Mouse (Mus musculus): ENCODE measurements around the gene Ncln. TPM values are rescaled to one million over a fixed set of nuclear protein-coding genes. Genes with fewer than 3 reads are reported as not detected.

Ncln gene
- polyA plus RNA-seq, 1 experiment from 2014 or later: 86.1 TPM

- Histone ChIP-seq H3K27ac (no peak overlapping the region), H3K36me3 (no peaks in the 10 kb centered on the region), H3K4me3 (no peak overlapping the region), H3K4me1 (peaks cover 12% of the 10 kb centered on the region), H3K9me3 (no peaks in the 10 kb centered on the region), H3K27me3 (ENCODE audit: insufficient read depth, poor library complexity, severe bottlenecking) (peaks cover 99% of the 10 kb centered on the region)
- DNase-seq (ENCODE audit: low spot score): no peak
- 75% methylated on average over 10 of the region's 10 CpGs for WGBS
These were observed 21.7 kb downstream of the Ncln start for GRCm38 (mm10) chr10:81474461-81474860.

- 6% methylated on average over 22 of the region's 22 CpGs for WGBS
- H3K4me3 ChIP-seq: no peak overlapping the region
- H3K36me3 ChIP-seq: no peaks in the 10 kb centered on the region
- no peak overlapping the region for H3K27ac ChIP-seq
- H3K9me3 ChIP-seq: no peaks in the 10 kb centered on the region
- H3K4me1 ChIP-seq: peaks cover 12% of the 10 kb centered on the region
- peaks cover 100% of the 10 kb centered on the region for H3K27me3 ChIP-seq (ENCODE audit: insufficient read depth, poor library complexity, severe bottlenecking)
- DNase-seq (ENCODE audit: low spot score): no peak
These were observed 23.2 kb downstream of the Ncln start for GRCm38 (mm10) chr10:81473003-81473451.

GRCm38 (mm10) chr10:81472403-81473002 lies 23.7 kb downstream of the Ncln start:
- Histone ChIP-seq H3K4me1 (peaks cover 11% of the 10 kb centered on the region), H3K9me3 (no peaks in the 10 kb centered on the region), H3K36me3 (no peaks in the 10 kb centered on the region), H3K27me3 (ENCODE audit: insufficient read depth, poor library complexity, severe bottlenecking) (peaks cover 100% of the 10 kb centered on the region), H3K4me3 (no peak overlapping the region), H3K27ac (no peak overlapping the region)
- 9% methylated on average over 18 of the region's 18 CpGs for WGBS
- DNase-seq (ENCODE audit: low spot score): no peak

- Histone ChIP-seq H3K27me3 (ENCODE audit: insufficient read depth, poor library complexity, severe bottlenecking) (peaks cover 100% of the 10 kb centered on the region), H3K4me3 (no peak overlapping the region), H3K27ac (no peak overlapping the region), H3K9me3 (no peaks in the 10 kb centered on the region), H3K36me3 (no peaks in the 10 kb centered on the region), H3K4me1 (peaks cover 7% of the 10 kb centered on the region; the same call in 1 of the 2 replicates)
- 46% methylated on average over 18 of the region's 18 CpGs for WGBS
- no peak for DNase-seq (ENCODE audit: low spot score)
These were observed 25.7 kb downstream of the Ncln start for GRCm38 (mm10) chr10:81470454-81470853.

GRCm38 (mm10) chr10:81469253-81469652 lies 26.9 kb downstream of the Ncln start:
- no peak overlapping the region for H3K27ac ChIP-seq
- no peaks in the 10 kb centered on the region for H3K36me3 ChIP-seq
- WGBS: 83% methylated on average over 5 of the region's 5 CpGs
- H3K4me1 ChIP-seq: peaks cover 12% of the 10 kb centered on the region
- H3K9me3 ChIP-seq: no peaks in the 10 kb centered on the region
- no peak for DNase-seq (ENCODE audit: low spot score)
- H3K27me3 ChIP-seq (ENCODE audit: insufficient read depth, poor library complexity, severe bottlenecking): peaks cover 100% of the 10 kb centered on the region
- no peak overlapping the region for H3K4me3 ChIP-seq

GRCm38 (mm10) chr10:81467670-81468235 lies 28.4 kb downstream of the Ncln start:
- H3K4me3 ChIP-seq: no peak overlapping the region
- H3K9me3 ChIP-seq: no peaks in the 10 kb centered on the region
- H3K27me3 ChIP-seq (ENCODE audit: insufficient read depth, poor library complexity, severe bottlenecking): peaks cover 100% of the 10 kb centered on the region
- H3K4me1 ChIP-seq: peaks cover 14% of the 10 kb centered on the region
- no peaks in the 10 kb centered on the region for H3K36me3 ChIP-seq
- no peak for DNase-seq (ENCODE audit: low spot score)
- H3K27ac ChIP-seq: no peak overlapping the region
- 78% methylated on average over 16 of the region's 16 CpGs for WGBS

GRCm38 (mm10) chr10:81466881-81467280 lies 29.3 kb downstream of the Ncln start:
- peaks cover 17% of the 10 kb centered on the region for H3K4me1 ChIP-seq
- H3K4me3 ChIP-seq: no peak overlapping the region
- 57% methylated on average over 14 of the region's 14 CpGs for WGBS
- no peaks in the 10 kb centered on the region for H3K36me3 ChIP-seq
- DNase-seq (ENCODE audit: low spot score): no peak
- peaks cover 100% of the 10 kb centered on the region for H3K27me3 ChIP-seq (ENCODE audit: insufficient read depth, poor library complexity, severe bottlenecking)
- H3K27ac ChIP-seq: no peak overlapping the region
- H3K9me3 ChIP-seq: no peaks in the 10 kb centered on the region

- WGBS: 69% methylated on average over 2 of the region's 2 CpGs
These were observed 30.1 kb downstream of the Ncln start for GRCm38 (mm10) chr10:81466066-81466465.

GRCm38 (mm10) chr10:81465265-81465645 lies 30.9 kb downstream of the Ncln start:
- peaks cover 100% of the 10 kb centered on the region for H3K27me3 ChIP-seq (ENCODE audit: insufficient read depth, poor library complexity, severe bottlenecking)
- H3K27ac ChIP-seq: no peak overlapping the region
- H3K4me1 ChIP-seq: peaks cover 19% of the 10 kb centered on the region
- H3K9me3 ChIP-seq: no peaks in the 10 kb centered on the region
- no peak overlapping the region for H3K4me3 ChIP-seq
- peak; percentile 74 for DNase-seq (ENCODE audit: low spot score)
- H3K36me3 ChIP-seq: no peaks in the 10 kb centered on the region
- 0% methylated on average over 5 of the region's 5 CpGs for WGBS

More at GRCm38 (mm10) chr10:81466066-81466465, 30.1 kb downstream of the Ncln start:
- H3K9me3 ChIP-seq: no peaks in the 10 kb centered on the region
- peaks cover 100% of the 10 kb centered on the region for H3K27me3 ChIP-seq (ENCODE audit: insufficient read depth, poor library complexity, severe bottlenecking)
- no peak overlapping the region for H3K27ac ChIP-seq
- no peaks in the 10 kb centered on the region for H3K36me3 ChIP-seq
- H3K4me1 ChIP-seq: peaks cover 17% of the 10 kb centered on the region
- no peak for DNase-seq (ENCODE audit: low spot score)
- H3K4me3 ChIP-seq: no peak overlapping the region

GRCm38 (mm10) chr10:81464405-81465264 lies 31.6 kb downstream of the Ncln start:
- 0 out of 2 replicates have a peak overlapping the region, but pooled peaks have one; percentile 37 for H3K27ac ChIP-seq
- H3K4me3 ChIP-seq: peak overlapping the region; percentile 56
- H3K4me1 ChIP-seq: peaks cover 21% of the 10 kb centered on the region
- DNase-seq (ENCODE audit: low spot score): peak; percentile 70
- 3% methylated on average over 33 of the region's 33 CpGs for WGBS
- no peaks in the 10 kb centered on the region for H3K36me3 ChIP-seq
- H3K27me3 ChIP-seq (ENCODE audit: insufficient read depth, poor library complexity, severe bottlenecking): peaks cover 100% of the 10 kb centered on the region
- no peaks in the 10 kb centered on the region for H3K9me3 ChIP-seq

- no peaks in the 10 kb centered on the region for H3K9me3 ChIP-seq
- DNase-seq (ENCODE audit: low spot score): peak; percentile 70
- WGBS: 55% methylated on average over 4 of the region's 4 CpGs
- no peak overlapping the region for H3K4me3 ChIP-seq
- no peak overlapping the region for H3K27ac ChIP-seq
- peaks cover 100% of the 10 kb centered on the region for H3K27me3 ChIP-seq (ENCODE audit: insufficient read depth, poor library complexity, severe bottlenecking)
- H3K4me1 ChIP-seq: peaks cover 21% of the 10 kb centered on the region
- no peaks in the 10 kb centered on the region for H3K36me3 ChIP-seq
These were observed 32.7 kb downstream of the Ncln start for GRCm38 (mm10) chr10:81463531-81463930.

GRCm38 (mm10) chr10:81462917-81463316 lies 33.3 kb downstream of the Ncln start:
- 72% methylated on average over 7 of the region's 7 CpGs for WGBS
- no peaks in the 10 kb centered on the region for H3K36me3 ChIP-seq
- peaks cover 21% of the 10 kb centered on the region for H3K4me1 ChIP-seq
- H3K9me3 ChIP-seq: no peaks in the 10 kb centered on the region
- DNase-seq (ENCODE audit: low spot score): peak; percentile 70
- peaks cover 98% of the 10 kb centered on the region for H3K27me3 ChIP-seq (ENCODE audit: insufficient read depth, poor library complexity, severe bottlenecking)
- H3K4me3 ChIP-seq: no peak overlapping the region
- no peak overlapping the region for H3K27ac ChIP-seq

- no peak for DNase-seq (ENCODE audit: low spot score)
- no peak overlapping the region for H3K27ac ChIP-seq
- peaks cover 21% of the 10 kb centered on the region for H3K4me1 ChIP-seq
- H3K27me3 ChIP-seq (ENCODE audit: insufficient read depth, poor library complexity, severe bottlenecking): peaks cover 98% of the 10 kb centered on the region
- 39% methylated on average over 7 of the region's 7 CpGs for WGBS
- no peaks in the 10 kb centered on the region for H3K9me3 ChIP-seq
- peak overlapping the region; percentile 12; the same call in 1 of the 2 replicates for H3K4me3 ChIP-seq
- H3K36me3 ChIP-seq: no peaks in the 10 kb centered on the region
These were observed 33.8 kb downstream of the Ncln start for GRCm38 (mm10) chr10:81462415-81462804.

Measured in heart, embryonic 10.5 days (tissue).